Mouse (Mus musculus): Measurements from ENCODE around the gene Sipa1l3. TPM values are rescaled to one million over a fixed set of nuclear protein-coding genes. Genes with fewer than 3 reads are reported as not detected.

Gene Sipa1l3
- polyA plus RNA-seq, 1 experiment from 2014 or later, result 22.0 TPM

- H3K4me3 ChIP-seq (ENCODE audit: low read depth, low read length), result no peak overlapping the region
- WGBS, result 69% methylated on average over 16 of the region's 16 CpGs
- no peaks in the 10 kb centered on the region for H3K9me3 ChIP-seq (ENCODE audit: control insufficient read depth, low read depth, low read length)
- peaks cover 24% of the 10 kb centered on the region; the same call in 1 of the 2 replicates for H3K4me1 ChIP-seq (ENCODE audit: control insufficient read depth, insufficient read depth, low read length)
- ATAC-seq (ENCODE audit: insufficient number of reproducible peaks, insufficient read depth, low FRiP score, low read depth), result 0 out of 2 replicates have a peak, but pooled peaks have one; percentile 1
- peak overlapping the region; percentile 6; the same call in 1 of the 2 replicates for H3K4me2 ChIP-seq (replicated peaks; ENCODE audit: low read depth, low read length)
- no peaks in the 10 kb centered on the region for H3K27me3 ChIP-seq (ENCODE audit: control insufficient read depth, insufficient read depth, low read length)
- H3K36me3 ChIP-seq (ENCODE audit: control insufficient read depth, insufficient read depth, low read length), result no peaks in the 10 kb centered on the region
- no peak overlapping the region; the same call in 1 of the 2 replicates for H3K9ac ChIP-seq (replicated peaks; ENCODE audit: low read depth, low read length)
- H3K27ac ChIP-seq (ENCODE audit: low read length), result peak overlapping the region; percentile 79
Measured at GRCm38 (mm10) chr7:29480590-29481344, 37.7 kb downstream of the Sipa1l3 start.

- Histone ChIP-seq H3K27me3 (ENCODE audit: control insufficient read depth, insufficient read depth, low read length) (no peaks in the 10 kb centered on the region), H3K4me2 (replicated peaks; ENCODE audit: low read depth, low read length) (no peak overlapping the region), H3K9me3 (ENCODE audit: control insufficient read depth, low read depth, low read length) (no peaks in the 10 kb centered on the region), H3K9ac (replicated peaks; ENCODE audit: low read depth, low read length) (no peak overlapping the region), H3K4me1 (ENCODE audit: control insufficient read depth, insufficient read depth, low read length) (peaks cover 24% of the 10 kb centered on the region; the same call in 1 of the 2 replicates), H3K36me3 (ENCODE audit: control insufficient read depth, insufficient read depth, low read length) (no peaks in the 10 kb centered on the region), H3K27ac (ENCODE audit: low read length) (no peak overlapping the region), H3K4me3 (ENCODE audit: low read depth, low read length) (no peak overlapping the region)
- WGBS, result 82% methylated on average over 4 of the region's 4 CpGs
- no peak for ATAC-seq (ENCODE audit: insufficient number of reproducible peaks, insufficient read depth, low FRiP score, low read depth)
Measured at GRCm38 (mm10) chr7:29480183-29480582, 38.3 kb downstream of the Sipa1l3 start.

- 79% methylated on average over 7 of the region's 7 CpGs for WGBS
- H3K4me3 ChIP-seq (ENCODE audit: low read depth, low read length), result no peak overlapping the region
- ATAC-seq (ENCODE audit: insufficient number of reproducible peaks, insufficient read depth, low FRiP score, low read depth), result no peak
- no peaks in the 10 kb centered on the region for H3K36me3 ChIP-seq (ENCODE audit: control insufficient read depth, insufficient read depth, low read length)
- no peaks in the 10 kb centered on the region for H3K9me3 ChIP-seq (ENCODE audit: control insufficient read depth, low read depth, low read length)
- H3K27me3 ChIP-seq (ENCODE audit: control insufficient read depth, insufficient read depth, low read length), result no peaks in the 10 kb centered on the region
- peaks cover 18% of the 10 kb centered on the region for H3K4me1 ChIP-seq (ENCODE audit: control insufficient read depth, insufficient read depth, low read length)
- no peak overlapping the region for H3K9ac ChIP-seq (replicated peaks; ENCODE audit: low read depth, low read length)
- no peak overlapping the region for H3K27ac ChIP-seq (ENCODE audit: low read length)
- H3K4me2 ChIP-seq (replicated peaks; ENCODE audit: low read depth, low read length), result no peak overlapping the region
Measured at GRCm38 (mm10) chr7:29475005-29475404, 43.4 kb downstream of the Sipa1l3 start.

- 40% methylated on average over 7 of the region's 7 CpGs for WGBS
- ATAC-seq (ENCODE audit: insufficient number of reproducible peaks, insufficient read depth, low FRiP score, low read depth), result no peak; the same call in 1 of the 2 replicates
- H3K36me3 ChIP-seq (ENCODE audit: control insufficient read depth, insufficient read depth, low read length), result no peaks in the 10 kb centered on the region
- H3K27ac ChIP-seq (ENCODE audit: low read length), result peak overlapping the region; percentile 21; the same call in 1 of the 2 replicates
- H3K27me3 ChIP-seq (ENCODE audit: control insufficient read depth, insufficient read depth, low read length), result no peaks in the 10 kb centered on the region
- H3K4me1 ChIP-seq (ENCODE audit: control insufficient read depth, insufficient read depth, low read length), result peaks cover 18% of the 10 kb centered on the region
- H3K4me3 ChIP-seq (ENCODE audit: low read depth, low read length), result no peak overlapping the region
- no peak overlapping the region for H3K4me2 ChIP-seq (replicated peaks; ENCODE audit: low read depth, low read length)
- H3K9me3 ChIP-seq (ENCODE audit: control insufficient read depth, low read depth, low read length), result no peaks in the 10 kb centered on the region
- H3K9ac ChIP-seq (replicated peaks; ENCODE audit: low read depth, low read length), result no peak overlapping the region
Measured at GRCm38 (mm10) chr7:29471309-29471708, 47.1 kb downstream of the Sipa1l3 start.

GRCm38 (mm10) chr7:29469602-29470344, 48.7 kb downstream of the Sipa1l3 start:
- H3K4me3 ChIP-seq (ENCODE audit: low read depth, low read length), result no peak overlapping the region
- H3K9me3 ChIP-seq (ENCODE audit: control insufficient read depth, low read depth, low read length), result no peaks in the 10 kb centered on the region
- H3K27me3 ChIP-seq (ENCODE audit: control insufficient read depth, insufficient read depth, low read length), result no peaks in the 10 kb centered on the region
- peak; percentile 68 for ATAC-seq (ENCODE audit: insufficient number of reproducible peaks, insufficient read depth, low FRiP score, low read depth)
- H3K27ac ChIP-seq (ENCODE audit: low read length), result peak overlapping the region; percentile 74
- H3K36me3 ChIP-seq (ENCODE audit: control insufficient read depth, insufficient read depth, low read length), result no peaks in the 10 kb centered on the region
- H3K4me1 ChIP-seq (ENCODE audit: control insufficient read depth, insufficient read depth, low read length), result peaks cover 18% of the 10 kb centered on the region
- no peak overlapping the region for H3K4me2 ChIP-seq (replicated peaks; ENCODE audit: low read depth, low read length)
- H3K9ac ChIP-seq (replicated peaks; ENCODE audit: low read depth, low read length), result no peak overlapping the region
- 58% methylated on average over 7 of the region's 7 CpGs for WGBS

GRCm38 (mm10) chr7:29468593-29468992, 49.8 kb downstream of the Sipa1l3 start:
- WGBS, result 86% methylated on average over 5 of the region's 5 CpGs
- Histone ChIP-seq H3K4me1 (ENCODE audit: control insufficient read depth, insufficient read depth, low read length) (peaks cover 18% of the 10 kb centered on the region), H3K27ac (ENCODE audit: low read length) (no peak overlapping the region), H3K4me3 (ENCODE audit: low read depth, low read length) (no peak overlapping the region), H3K4me2 (replicated peaks; ENCODE audit: low read depth, low read length) (no peak overlapping the region), H3K9ac (replicated peaks; ENCODE audit: low read depth, low read length) (no peak overlapping the region), H3K9me3 (ENCODE audit: control insufficient read depth, low read depth, low read length) (no peaks in the 10 kb centered on the region), H3K27me3 (ENCODE audit: control insufficient read depth, insufficient read depth, low read length) (no peaks in the 10 kb centered on the region), H3K36me3 (ENCODE audit: control insufficient read depth, insufficient read depth, low read length) (no peaks in the 10 kb centered on the region)
- no peak for ATAC-seq (ENCODE audit: insufficient number of reproducible peaks, insufficient read depth, low FRiP score, low read depth)

- no peaks in the 10 kb centered on the region for H3K9me3 ChIP-seq (ENCODE audit: control insufficient read depth, low read depth, low read length)
- H3K27me3 ChIP-seq (ENCODE audit: control insufficient read depth, insufficient read depth, low read length), result no peaks in the 10 kb centered on the region
- no peak overlapping the region for H3K4me2 ChIP-seq (replicated peaks; ENCODE audit: low read depth, low read length)
- peaks cover 20% of the 10 kb centered on the region for H3K4me1 ChIP-seq (ENCODE audit: control insufficient read depth, insufficient read depth, low read length)
- 64% methylated on average over 10 of the region's 10 CpGs for WGBS
- H3K9ac ChIP-seq (replicated peaks; ENCODE audit: low read depth, low read length), result no peak overlapping the region
- H3K36me3 ChIP-seq (ENCODE audit: control insufficient read depth, insufficient read depth, low read length), result no peaks in the 10 kb centered on the region
- no peak for ATAC-seq (ENCODE audit: insufficient number of reproducible peaks, insufficient read depth, low FRiP score, low read depth)
- no peak overlapping the region for H3K4me3 ChIP-seq (ENCODE audit: low read depth, low read length)
- H3K27ac ChIP-seq (ENCODE audit: low read length), result no peak overlapping the region
Measured at GRCm38 (mm10) chr7:29466585-29466984, 51.9 kb downstream of the Sipa1l3 start.

- no peaks in the 10 kb centered on the region for H3K36me3 ChIP-seq (ENCODE audit: control insufficient read depth, insufficient read depth, low read length)
- H3K4me3 ChIP-seq (ENCODE audit: low read depth, low read length), result no peak overlapping the region
- H3K9me3 ChIP-seq (ENCODE audit: control insufficient read depth, low read depth, low read length), result no peaks in the 10 kb centered on the region
- peaks cover 15% of the 10 kb centered on the region for H3K4me1 ChIP-seq (ENCODE audit: control insufficient read depth, insufficient read depth, low read length)
- no peak for ATAC-seq (ENCODE audit: insufficient number of reproducible peaks, insufficient read depth, low FRiP score, low read depth)
- no peak overlapping the region for H3K9ac ChIP-seq (replicated peaks; ENCODE audit: low read depth, low read length)
- WGBS, result 84% methylated on average over 4 of the region's 4 CpGs
- no peak overlapping the region for H3K4me2 ChIP-seq (replicated peaks; ENCODE audit: low read depth, low read length)
- no peak overlapping the region for H3K27ac ChIP-seq (ENCODE audit: low read length)
- H3K27me3 ChIP-seq (ENCODE audit: control insufficient read depth, insufficient read depth, low read length), result no peaks in the 10 kb centered on the region
Measured at GRCm38 (mm10) chr7:29465736-29466135, 52.7 kb downstream of the Sipa1l3 start.

Data from stomach, embryonic 14.5 days (tissue).